Mouse (Mus musculus) neural tube, embryonic 12.5 days (tissue): ENCODE data around the gene Myo15. TPM values are rescaled to one million over a fixed set of nuclear protein-coding genes. Genes with fewer than 3 reads are reported as not detected.
"Not testable (repeated sequence)": the region's sequence is repeated elsewhere in the genome, so short reads cannot be mapped to it uniquely, and the experiment has no call there.

Source experiments
- ATAC-seq: fragments of 200-750 bp; cut with Nextera tagmentation; 2 replicates; pipeline ENCODE4 v1.8.0; 2017; ENCODE audit warnings: low read depth, mild to moderate bottlenecking, moderate TSS enrichment, moderate library complexity; ENCODE audit not compliant: low FRiP score
- H3K27ac ChIP-seq: fragments of 300-500 bp; sonication (generic); 2 replicates; pipeline ENCODE4 v1.5.1; 2016
- H3K27me3 ChIP-seq: fragments of 300-500 bp; sonication (generic); replicated peaks from 2 replicates; pipeline ENCODE4 v1.6.1; 2016; ENCODE audit warnings: mild to moderate bottlenecking
- H3K36me3 ChIP-seq: fragments of 300-500 bp; sonication (generic); 2 replicates; pipeline ENCODE4 v1.6.1; 2016; ENCODE audit warnings: mild to moderate bottlenecking
- H3K4me1 ChIP-seq: fragments of 300-500 bp; sonication (generic); 2 replicates; pipeline ENCODE4 v1.6.1; 2016
- H3K4me2 ChIP-seq: fragments of 300-500 bp; sonication (generic); replicated peaks from 2 replicates; pipeline ENCODE4 v1.6.1; 2016; ENCODE audit warnings: mild to moderate bottlenecking
- H3K4me3 ChIP-seq: fragments of 300-500 bp; sonication (generic); 2 replicates; pipeline ENCODE4 v1.5.1; 2016
- H3K9ac ChIP-seq: fragments of 300-500 bp; sonication (generic); 2 replicates; pipeline ENCODE4 v1.6.1; 2016; ENCODE audit warnings: mild to moderate bottlenecking
- H3K9me3 ChIP-seq: fragments of 300-500 bp; sonication (generic); 2 replicates; pipeline ENCODE4 v1.6.1; 2016; ENCODE audit warnings: mild to moderate bottlenecking
- WGBS: fragments of 180-500 bp; shearing (Covaris S2); methylation state at CpG from one replicate; pipeline ENCODE4 v1.1.7; 2016; 5-methylcytosine and 5-hydroxymethylcytosine counted together
- polyA plus RNA-seq: library from polyadenylated mRNA; unstranded; fragments of >200 nt; fragmentation: Nextera tagmentation; extraction: Ambion mirVana; gene quantifications from 2 replicates; pipeline ENCODE4 v1.2.1, GENCODE M21; 2016

Gene Myo15
- polyA plus RNA-seq, 1 experiment from 2014 or later = 0.05 TPM

DNA sequence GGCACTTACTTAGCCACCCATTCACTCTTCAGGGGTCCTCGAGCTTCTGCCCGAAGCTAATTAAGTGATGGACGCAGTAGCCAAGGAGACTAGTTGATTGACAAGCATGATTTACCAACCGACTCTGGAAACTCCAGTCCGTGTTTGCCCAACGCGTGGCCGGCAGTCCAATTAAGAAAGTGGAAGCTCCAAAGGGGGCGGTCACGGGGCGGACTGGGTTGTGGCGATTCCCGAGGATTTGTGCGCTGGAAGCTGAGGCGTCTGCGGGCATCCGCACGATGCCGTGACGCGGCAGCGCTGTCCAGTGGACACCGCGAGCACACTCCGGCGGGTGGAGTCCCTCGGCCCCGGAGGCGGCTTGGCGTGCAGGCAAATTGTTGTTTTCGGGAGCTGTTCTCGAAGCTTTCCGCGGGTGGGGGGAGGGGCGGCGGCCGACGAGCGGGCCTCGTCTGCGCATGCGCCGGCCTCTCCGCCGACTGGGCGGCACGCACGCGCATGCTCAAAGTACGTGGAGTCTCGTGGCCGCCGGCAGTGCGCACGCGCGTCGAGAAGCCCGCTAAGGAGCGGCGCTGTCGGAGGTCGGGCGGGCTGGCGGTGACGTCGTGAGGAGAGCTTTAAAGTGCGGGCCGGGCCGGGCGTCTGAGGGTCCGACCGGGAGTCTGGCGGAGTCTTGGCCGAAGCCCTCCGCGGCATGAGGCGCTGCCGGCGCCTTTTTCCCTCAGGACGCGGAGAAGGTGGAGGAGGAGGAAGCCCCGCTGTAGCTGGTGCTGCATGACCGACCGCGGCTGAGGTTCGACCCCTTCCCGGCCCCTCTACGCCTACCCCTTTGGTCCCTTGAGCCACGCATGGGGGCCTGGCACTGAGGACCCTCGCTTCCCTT lies 68.6 kb downstream of the Myo15 start:
- peak; percentile 87 for ATAC-seq
- WGBS = under 1% methylated on average over 91 of the region's 91 CpGs
- H3K9ac ChIP-seq = peak overlapping the region; percentile 90
- H3K27me3 ChIP-seq = no peaks in the 10 kb centered on the region
- H3K9me3 ChIP-seq = no peaks in the 10 kb centered on the region
- peak overlapping the region; percentile 99 for H3K4me2 ChIP-seq
- peak overlapping the region; percentile 93 for H3K4me3 ChIP-seq
- H3K27ac ChIP-seq = peak overlapping the region; percentile 99
- H3K4me1 ChIP-seq = peaks cover 39% of the 10 kb centered on the region
- H3K36me3 ChIP-seq = peaks cover 2% of the 10 kb centered on the region; the same call in 1 of the 2 replicates

- ATAC-seq = 0 out of 2 replicates have a peak, but pooled peaks have one; percentile 9
- peaks cover 46% of the 10 kb centered on the region for H3K4me1 ChIP-seq
- peak overlapping the region; percentile 99 for H3K27ac ChIP-seq
- peaks cover 2% of the 10 kb centered on the region; the same call in 1 of the 2 replicates for H3K36me3 ChIP-seq
- WGBS = under 1% methylated on average over 93 of the region's 93 CpGs
- H3K4me3 ChIP-seq = peak overlapping the region; percentile 93
- H3K4me2 ChIP-seq = peak overlapping the region; percentile 99
- H3K9me3 ChIP-seq = no peaks in the 10 kb centered on the region
- no peaks in the 10 kb centered on the region for H3K27me3 ChIP-seq
- H3K9ac ChIP-seq = peak overlapping the region; percentile 90
These were observed 69.5 kb downstream of the Myo15 start for GRCm38 (mm10) chr11:60538371-60539281.

DNA sequence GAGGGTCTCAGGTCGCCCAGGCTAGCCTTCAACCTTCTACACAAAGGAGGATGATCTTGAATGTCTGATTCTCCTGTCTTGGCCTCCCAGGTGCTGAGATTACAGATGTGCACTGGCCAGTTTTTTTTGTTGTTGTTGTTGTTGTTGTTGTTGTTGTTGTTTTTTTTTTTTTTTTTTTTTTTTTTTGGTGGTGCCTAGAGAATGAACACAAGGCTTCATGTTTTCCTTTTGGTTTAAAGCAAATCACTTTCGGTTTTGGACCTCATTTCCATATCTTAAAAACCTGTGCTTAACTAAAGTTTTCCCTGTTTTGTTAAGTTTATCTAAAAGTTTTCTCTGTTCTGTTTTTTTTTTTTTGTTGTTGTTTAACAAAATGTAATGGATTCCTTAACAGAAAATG lies 70.4 kb downstream of the Myo15 start:
- H3K4me2 ChIP-seq = peak overlapping the region; percentile 99
- no peak overlapping the region for H3K27ac ChIP-seq
- H3K9me3 ChIP-seq = no peaks in the 10 kb centered on the region
- peak overlapping the region; percentile 90 for H3K9ac ChIP-seq
- no peak for ATAC-seq
- H3K4me3 ChIP-seq = peak overlapping the region; percentile 93
- H3K4me1 ChIP-seq = peaks cover 51% of the 10 kb centered on the region
- 1% methylated on average over 2 of the region's 2 CpGs for WGBS
- H3K27me3 ChIP-seq = no peaks in the 10 kb centered on the region
- H3K36me3 ChIP-seq = peaks cover 2% of the 10 kb centered on the region; the same call in 1 of the 2 replicates

DNA sequence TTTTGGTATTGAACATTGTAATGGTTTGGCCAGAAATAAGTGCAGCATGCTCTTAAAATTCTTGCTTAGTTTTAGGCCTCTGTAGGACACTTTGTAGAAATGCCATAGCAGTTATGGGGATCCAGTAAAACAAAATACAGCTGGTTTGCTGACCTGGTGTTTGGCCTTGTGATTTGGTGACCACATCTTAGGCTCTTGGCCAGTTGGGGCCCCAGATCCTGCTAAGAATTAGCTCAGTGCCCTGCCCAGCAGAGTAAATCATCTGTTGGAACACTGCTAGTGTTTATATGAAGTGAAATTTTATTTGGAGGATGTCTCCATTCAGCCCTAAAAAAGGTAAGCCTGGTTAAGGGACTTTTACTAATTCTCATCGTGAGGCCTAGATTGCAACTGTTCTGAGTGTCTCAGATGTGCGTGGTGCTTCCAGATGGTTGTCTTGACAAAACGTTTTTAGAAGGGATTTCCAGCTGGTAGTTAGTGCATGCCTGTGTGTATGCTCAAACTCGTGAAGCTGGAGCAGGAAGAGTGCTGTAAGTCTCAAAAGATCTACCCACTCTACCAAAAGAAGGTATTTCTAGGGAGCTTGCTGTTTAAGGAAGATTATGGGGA lies 71.0 kb downstream of the Myo15 start:
- H3K27me3 ChIP-seq = no peaks in the 10 kb centered on the region
- WGBS = 16% methylated on average over 4 of the region's 4 CpGs
- peaks cover 2% of the 10 kb centered on the region; the same call in 1 of the 2 replicates for H3K36me3 ChIP-seq
- peak overlapping the region; percentile 99 for H3K4me2 ChIP-seq
- peak overlapping the region; percentile 34 for H3K4me3 ChIP-seq
- no peaks in the 10 kb centered on the region for H3K9me3 ChIP-seq
- peaks cover 51% of the 10 kb centered on the region for H3K4me1 ChIP-seq
- no peak overlapping the region for H3K27ac ChIP-seq
- no peak for ATAC-seq
- peak overlapping the region; percentile 33 for H3K9ac ChIP-seq

DNA sequence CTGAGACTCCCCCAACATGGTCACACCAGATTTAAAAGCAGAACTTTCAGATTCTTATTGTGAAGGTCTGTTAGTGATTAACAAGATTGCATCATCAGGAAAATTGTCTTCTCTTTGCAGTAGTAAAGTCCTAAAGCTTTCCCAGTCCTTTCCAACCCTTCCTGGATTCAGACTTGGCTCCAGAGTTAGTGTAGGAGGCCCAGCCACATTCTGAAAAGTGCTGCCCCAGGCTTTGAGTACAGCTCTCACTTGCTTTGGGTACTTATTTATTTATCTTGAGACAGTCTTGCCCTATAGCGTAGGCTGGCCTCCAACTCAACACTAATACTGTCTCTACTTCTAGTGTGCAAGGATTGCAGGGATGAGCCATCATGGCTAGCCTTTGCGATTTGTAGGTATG lies 71.6 kb downstream of the Myo15 start:
- peak overlapping the region; percentile 99 for H3K4me2 ChIP-seq
- no peak for ATAC-seq
- H3K4me3 ChIP-seq = peak overlapping the region; percentile 34; the same call in 1 of the 2 replicates
- peaks cover 2% of the 10 kb centered on the region; the same call in 1 of the 2 replicates for H3K36me3 ChIP-seq
- H3K27ac ChIP-seq = no peak overlapping the region
- WGBS = 66% methylated on average over 2 of the region's 2 CpGs
- no peaks in the 10 kb centered on the region for H3K27me3 ChIP-seq
- peaks cover 47% of the 10 kb centered on the region for H3K4me1 ChIP-seq
- H3K9ac ChIP-seq = peak overlapping the region; percentile 33; the same call in 1 of the 2 replicates
- H3K9me3 ChIP-seq = no peaks in the 10 kb centered on the region

GRCm38 (mm10) chr11:60541831-60542230 lies 72.7 kb downstream of the Myo15 start:
- WGBS = 90% methylated on average over 6 of the region's 6 CpGs
- ATAC-seq = no peak
- no peak overlapping the region for H3K9ac ChIP-seq
- no peaks in the 10 kb centered on the region for H3K27me3 ChIP-seq
- no peak overlapping the region for H3K4me3 ChIP-seq
- H3K36me3 ChIP-seq = peaks cover 4% of the 10 kb centered on the region; the same call in 1 of the 2 replicates
- peaks cover 41% of the 10 kb centered on the region for H3K4me1 ChIP-seq
- no peaks in the 10 kb centered on the region for H3K9me3 ChIP-seq
- no peak overlapping the region for H3K27ac ChIP-seq
- peak overlapping the region; percentile 99; the same call in 1 of the 2 replicates for H3K4me2 ChIP-seq

DNA sequence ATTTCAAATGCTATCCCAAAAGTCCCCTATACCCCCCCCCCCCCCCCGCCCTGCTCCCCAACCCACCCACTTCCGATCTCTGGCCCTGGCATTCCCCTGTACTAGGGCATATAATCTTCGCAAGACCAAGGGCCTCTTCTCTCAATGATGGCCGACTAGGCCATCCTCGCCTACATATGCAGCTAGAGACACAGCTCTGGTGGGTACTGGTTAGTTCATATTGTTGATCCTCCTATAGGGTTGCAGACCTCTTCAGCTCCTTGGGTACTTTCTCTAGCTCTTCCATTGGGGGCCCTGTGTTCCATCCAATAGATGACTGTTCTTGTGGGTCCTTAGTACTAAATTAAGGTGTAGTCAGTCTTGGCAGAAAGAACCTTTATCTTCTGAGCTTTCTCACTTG lies 74.1 kb downstream of the Myo15 start:
- not testable (repeated sequence) for H3K4me3 ChIP-seq, ATAC-seq, H3K27me3 ChIP-seq, H3K27ac ChIP-seq, H3K9ac ChIP-seq, H3K9me3 ChIP-seq
- peaks cover 41% of the 10 kb centered on the region for H3K4me1 ChIP-seq
- peaks cover 17% of the 10 kb centered on the region for H3K36me3 ChIP-seq
- WGBS = 87% methylated on average over 5 of the region's 5 CpGs
- H3K4me2 ChIP-seq = peak overlapping the region; percentile 4; the same call in 1 of the 2 replicates

DNA sequence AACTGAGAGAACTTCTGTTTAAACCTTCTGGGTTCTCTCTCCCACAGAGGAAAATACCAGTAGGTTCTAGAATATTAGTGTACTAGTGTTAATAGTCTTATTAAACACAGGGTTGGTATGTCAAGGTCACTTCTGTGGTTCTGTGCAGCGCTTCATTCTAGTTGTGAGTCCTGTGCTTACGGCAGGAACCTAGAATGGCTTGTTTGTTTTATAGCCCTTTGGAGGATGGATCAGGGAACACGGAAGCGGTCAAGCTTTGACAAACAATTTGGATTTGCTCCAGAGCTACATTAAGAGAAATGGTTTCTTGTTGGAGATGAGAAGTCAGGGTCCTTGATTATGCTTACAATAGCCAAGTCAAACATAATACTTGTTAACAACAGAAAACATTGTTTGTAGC lies 76.3 kb downstream of the Myo15 start:
- Histone ChIP-seq H3K36me3 (peaks cover 39% of the 10 kb centered on the region), H3K27me3 (no peaks in the 10 kb centered on the region), H3K4me2 (no peak overlapping the region), H3K4me1 (peaks cover 31% of the 10 kb centered on the region), H3K27ac (no peak overlapping the region), H3K9me3 (no peaks in the 10 kb centered on the region), H3K4me3 (no peak overlapping the region), H3K9ac (no peak overlapping the region)
- 72% methylated on average over 4 of the region's 4 CpGs for WGBS
- no peak for ATAC-seq

- 90% methylated on average over 3 of the region's 3 CpGs for WGBS
- Histone ChIP-seq H3K4me2 (no peak overlapping the region), H3K4me3 (no peak overlapping the region), H3K9me3 (no peaks in the 10 kb centered on the region), H3K27ac (no peak overlapping the region), H3K27me3 (no peaks in the 10 kb centered on the region), H3K36me3 (peaks cover 61% of the 10 kb centered on the region), H3K9ac (no peak overlapping the region), H3K4me1 (peaks cover 10% of the 10 kb centered on the region)
- ATAC-seq = no peak
These were observed 79.0 kb downstream of the Myo15 start for GRCm38 (mm10) chr11:60548112-60548511.

DNA sequence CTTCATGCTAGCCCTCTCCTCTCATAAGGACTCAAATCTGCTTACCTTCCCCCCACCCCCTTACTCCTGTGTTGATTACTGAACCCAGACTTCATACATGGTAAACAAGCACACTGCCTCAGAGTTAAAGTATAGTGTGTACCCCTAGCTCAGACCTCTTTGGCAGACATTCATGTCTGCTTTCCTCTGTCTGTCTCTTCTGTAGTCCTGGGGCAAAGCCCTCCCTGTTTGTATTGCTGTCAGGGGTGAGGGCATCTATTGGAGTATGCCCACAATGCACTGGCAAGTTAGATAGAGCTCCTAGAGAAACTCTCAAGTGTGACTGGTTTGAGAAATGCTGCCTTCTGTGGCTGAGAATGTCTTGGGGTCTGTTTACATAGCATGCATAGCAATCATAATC lies 84.0 kb downstream of the Myo15 start:
- no peaks in the 10 kb centered on the region for H3K27me3 ChIP-seq
- no peaks in the 10 kb centered on the region for H3K9me3 ChIP-seq
- no peak for ATAC-seq
- H3K4me2 ChIP-seq = no peak overlapping the region
- H3K9ac ChIP-seq = no peak overlapping the region
- peaks cover 88% of the 10 kb centered on the region for H3K36me3 ChIP-seq
- no peaks in the 10 kb centered on the region for H3K4me1 ChIP-seq
- H3K27ac ChIP-seq = no peak overlapping the region
- H3K4me3 ChIP-seq = no peak overlapping the region

GRCm38 (mm10) chr11:60557675-60558074 lies 88.5 kb downstream of the Myo15 start:
- no peak overlapping the region for H3K4me2 ChIP-seq
- H3K9ac ChIP-seq = no peak overlapping the region
- H3K4me1 ChIP-seq = no peaks in the 10 kb centered on the region
- no peak for ATAC-seq
- H3K27ac ChIP-seq = no peak overlapping the region
- no peaks in the 10 kb centered on the region for H3K9me3 ChIP-seq
- H3K27me3 ChIP-seq = no peaks in the 10 kb centered on the region
- 83% methylated on average over 3 of the region's 3 CpGs for WGBS
- H3K4me3 ChIP-seq = no peak overlapping the region
- peaks cover 45% of the 10 kb centered on the region for H3K36me3 ChIP-seq
